Comparison of ENCODE assay signal across 26 mouse cellular contexts in genomic region chr10:121394270-121394669, GRCm38 (mm10). TPM values are rescaled to one million over a fixed set of nuclear protein-coding genes. Genes with fewer than 3 reads are reported as not detected.
DNase-seq lines count a peak whose midpoint lies in the region; ATAC-seq lines count a peak whose summit lies in the region.
"Had no signal": no experiment of that assay in that cellular context is flagged by ENCODE, and none has a peak within 500 bp of the region (broad histone marks: within the 10 kb centered on the region; RNA-seq: fewer than 3 reads in every experiment).

No protein-coding gene starts in this region.

- ATAC-seq in heart, embryonic 13.5 days (ENCODE audit: extremely low read depth, insufficient number of reproducible peaks, low FRiP score, low TSS enrichment): no peak
- ATAC-seq in midbrain, embryonic 11.5 days (ENCODE audit: low FRiP score): no peak
- ATAC-seq in midbrain, embryonic 14.5 days (ENCODE audit: low FRiP score, low TSS enrichment): no peak
- ATAC-seq in embryonic facial prominence, embryonic 14.5 days (ENCODE audit: low read depth): peak; percentile 32
- ATAC-seq: CD4-positive, CD25-positive, alpha-beta regulatory T cell, adult 4 months; forebrain, embryonic 16.5 days had no signal

- peaks cover 21% of the 10 kb centered on the region for H3K4me1 ChIP-seq in heart, embryonic 13.5 days
- no peaks in the 10 kb centered on the region for H3K4me1 ChIP-seq in midbrain, embryonic 11.5 days (ENCODE audit: control insufficient read depth, insufficient read depth, low read length)
- no peaks in the 10 kb centered on the region for H3K4me1 ChIP-seq in midbrain, embryonic 14.5 days (ENCODE audit: control insufficient read depth, insufficient read depth, low read length)
- no peaks in the 10 kb centered on the region for H3K4me1 ChIP-seq in embryonic facial prominence, embryonic 14.5 days (ENCODE audit: control insufficient read depth, insufficient read depth, low read length)
- H3K4me1 ChIP-seq: liver, embryonic 13.5 days; midbrain, embryonic 12.5 days had no signal

- peaks cover 79% of the 10 kb centered on the region for H3K36me3 ChIP-seq in heart, embryonic 13.5 days
- H3K36me3 ChIP-seq in midbrain, embryonic 11.5 days (ENCODE audit: control insufficient read depth, insufficient read depth, low read length): peaks cover 16% of the 10 kb centered on the region
- H3K36me3 ChIP-seq in midbrain, embryonic 14.5 days (ENCODE audit: control insufficient read depth, insufficient read depth, low read length): peaks cover 73% of the 10 kb centered on the region
- peaks cover 78% of the 10 kb centered on the region for H3K36me3 ChIP-seq in embryonic facial prominence, embryonic 14.5 days (ENCODE audit: control insufficient read depth, insufficient read depth, low read length)

- 72% methylated on average over 6 of the region's 6 CpGs for WGBS in heart, embryonic 13.5 days
- WGBS in midbrain, embryonic 11.5 days: 89% methylated on average over 6 of the region's 6 CpGs
- 85% methylated on average over 6 of the region's 6 CpGs for WGBS in midbrain, embryonic 14.5 days
- WGBS in embryonic facial prominence, embryonic 14.5 days: 64% methylated on average over 6 of the region's 6 CpGs

- H3K27me3 ChIP-seq in heart, embryonic 13.5 days (replicated peaks): no peaks in the 10 kb centered on the region
- no peaks in the 10 kb centered on the region for H3K27me3 ChIP-seq in midbrain, embryonic 11.5 days (ENCODE audit: control insufficient read depth, insufficient read depth, low read length)
- no peaks in the 10 kb centered on the region for H3K27me3 ChIP-seq in midbrain, embryonic 14.5 days (ENCODE audit: control insufficient read depth, insufficient read depth, low read length)
- H3K27me3 ChIP-seq in embryonic facial prominence, embryonic 14.5 days (replicated peaks; ENCODE audit: control insufficient read depth, insufficient read depth, low read length): no peaks in the 10 kb centered on the region
- H3K27me3 ChIP-seq: limb, embryonic 12.5 days; liver, embryonic 13.5 days; midbrain, embryonic 12.5 days had no signal

- DNase-seq in heart, postnatal 4 days: no peak
- DNase-seq in midbrain, embryonic 11.5 days (ENCODE audit: low spot score, missing footprints): peak; percentile 61
- no peak for DNase-seq in midbrain, embryonic 14.5 days
- DNase-seq in embryonic facial prominence, embryonic 14.5 days (ENCODE audit: low spot score): peak; percentile 58
- no peak for DNase-seq in urinary bladder, postnatal 10 days (ENCODE audit: low spot score)
- DNase-seq in layer of hippocampus, postnatal 14 days (ENCODE audit: low spot score in 2 of 2): no peak
- DNase-seq: cerebellum, adult 11-12 months; cerebellum, adult 9-11 months; embryo, embryonic 11 days; gastrocnemius, adult 2 months; gastrocnemius, postnatal 36 days; heart, adult 2 months; heart, postnatal 14 days; liver, embryonic 13.5 days; lung, adult 18-20 months; lung, postnatal 36 days; right cerebral cortex, postnatal 4 days; thymus, adult 18-20 months; thymus, postnatal 25 days had no signal

- no peaks in the 10 kb centered on the region for H3K9me3 ChIP-seq in heart, embryonic 13.5 days
- no peaks in the 10 kb centered on the region for H3K9me3 ChIP-seq in midbrain, embryonic 11.5 days (ENCODE audit: control insufficient read depth, low read length)
- H3K9me3 ChIP-seq in midbrain, embryonic 14.5 days (ENCODE audit: control insufficient read depth, low read length): no peaks in the 10 kb centered on the region
- H3K9me3 ChIP-seq in embryonic facial prominence, embryonic 14.5 days (ENCODE audit: control insufficient read depth, low read length): no peaks in the 10 kb centered on the region
- H3K9me3 ChIP-seq: limb, embryonic 12.5 days; liver, embryonic 13.5 days; midbrain, embryonic 12.5 days had no signal

- H3K4me3 ChIP-seq in heart, embryonic 13.5 days: no peak overlapping the region
- no peak overlapping the region for H3K4me3 ChIP-seq in midbrain, embryonic 11.5 days (ENCODE audit: low read depth, low read length)
- H3K4me3 ChIP-seq in midbrain, embryonic 14.5 days (replicated peaks; ENCODE audit: low read depth, low read length): no peak overlapping the region
- no peak overlapping the region for H3K4me3 ChIP-seq in embryonic facial prominence, embryonic 14.5 days (ENCODE audit: low read depth, low read length)
- H3K4me3 ChIP-seq: gastrocnemius, adult 2 months; heart, adult 2 months; limb, embryonic 12.5 days; liver, embryonic 13.5 days; midbrain, embryonic 12.5 days had no signal

- H3K9ac ChIP-seq in heart, embryonic 13.5 days: 0 out of 2 replicates have a peak overlapping the region, but pooled peaks have one; percentile 33
- no peak overlapping the region for H3K9ac ChIP-seq in midbrain, embryonic 11.5 days (ENCODE audit: low read length)
- no peak overlapping the region for H3K9ac ChIP-seq in midbrain, embryonic 14.5 days (replicated peaks; ENCODE audit: low read length)
- no peak overlapping the region for H3K9ac ChIP-seq in embryonic facial prominence, embryonic 14.5 days (ENCODE audit: low read depth, low read length)
- H3K9ac ChIP-seq: limb, embryonic 12.5 days; liver, embryonic 13.5 days; midbrain, embryonic 12.5 days had no signal

- H3K27ac ChIP-seq in heart, embryonic 13.5 days (replicated peaks): no peak overlapping the region
- no peak overlapping the region for H3K27ac ChIP-seq in midbrain, embryonic 11.5 days (ENCODE audit: low read depth, low read length)
- no peak overlapping the region for H3K27ac ChIP-seq in midbrain, embryonic 14.5 days (replicated peaks; ENCODE audit: low read depth, low read length)
- H3K27ac ChIP-seq in embryonic facial prominence, embryonic 14.5 days (replicated peaks; ENCODE audit: low read depth, low read length): peak overlapping the region; percentile 30; the same call in 1 of the 2 replicates
- H3K27ac ChIP-seq: gastrocnemius, adult 2 months; heart, adult 2 months; kidney, postnatal 0 days; limb, embryonic 12.5 days; liver, embryonic 13.5 days; midbrain, embryonic 12.5 days; stomach, postnatal 0 days had no signal

- no peak overlapping the region for H3K4me2 ChIP-seq in heart, embryonic 13.5 days
- no peak overlapping the region for H3K4me2 ChIP-seq in midbrain, embryonic 11.5 days
- H3K4me2 ChIP-seq in midbrain, embryonic 14.5 days (ENCODE audit: low read length): no peak overlapping the region
- no peak overlapping the region for H3K4me2 ChIP-seq in embryonic facial prominence, embryonic 14.5 days (ENCODE audit: low read depth, low read length)
- H3K4me2 ChIP-seq: limb, embryonic 12.5 days; liver, embryonic 13.5 days; midbrain, embryonic 12.5 days had no signal

RNA-seq across cellular contexts. Expression of gene Gns, which starts 29.4 kb away (rescaled TPM):
- 29.9 and 30.4 TPM in 2 replicates for polyA plus RNA-seq in heart, embryonic 13.5 days (2015; fragmentation: Nextera tagmentation; extraction: Ambion mirVana)
- total RNA-seq in heart, postnatal 4 days (2021): 10 to 100 TPM; 66.2 to 66.9 TPM
- 35.9 and 37.3 TPM in 2 replicates for polyA plus RNA-seq in midbrain, embryonic 11.5 days (2014; fragmentation: Nextera tagmentation; extraction: Ambion mirVana)
- polyA plus RNA-seq in midbrain, embryonic 14.5 days (2014; fragmentation: Nextera tagmentation; extraction: Ambion mirVana): 36.5 and 47.2 TPM in 2 replicates
- polyA plus RNA-seq in embryonic facial prominence, embryonic 14.5 days (2014; fragmentation: Nextera tagmentation; extraction: Ambion mirVana): 58.8 and 61.2 TPM in 2 replicates
- 10 to 100 TPM; 74.1 to 79.9 TPM for total RNA-seq in layer of hippocampus, postnatal 14 days (2021)

RNA-seq across cellular contexts. Expression of gene Tbc1d30, which starts 43.2 kb away (rescaled TPM):
- polyA plus RNA-seq in heart, embryonic 13.5 days (2015; fragmentation: Nextera tagmentation; extraction: Ambion mirVana): 1.2 and 1.7 TPM in 2 replicates
- 1 to 10 TPM; 3.7 to 4.9 TPM for total RNA-seq in heart, postnatal 4 days (2021)
- polyA plus RNA-seq in midbrain, embryonic 11.5 days (2014; fragmentation: Nextera tagmentation; extraction: Ambion mirVana): 2.8 and 3.4 TPM in 2 replicates
- polyA plus RNA-seq in midbrain, embryonic 14.5 days (2014; fragmentation: Nextera tagmentation; extraction: Ambion mirVana): 16.6 and 17.0 TPM in 2 replicates
- polyA plus RNA-seq in embryonic facial prominence, embryonic 14.5 days (2014; fragmentation: Nextera tagmentation; extraction: Ambion mirVana): 2.2 and 3.6 TPM in 2 replicates
- 10 to 100 TPM; 34.9 to 36.9 TPM for total RNA-seq in layer of hippocampus, postnatal 14 days (2021)

Comparison
In these comparisons a context has a peak if more than half of its experiments do, and no peak if none do; other contexts are left out.
1. DNase-seq: peak in midbrain, embryonic 11.5 days (single experiment) and embryonic facial prominence, embryonic 14.5 days (single experiment); none in heart, postnatal 4 days (single experiment), midbrain, embryonic 14.5 days (single experiment), urinary bladder, postnatal 10 days (single experiment) and layer of hippocampus, postnatal 14 days (0 of 2).